Mouse (Mus musculus) C2C12 (cell line): ENCODE results near the gene Carmil2. TPM values are rescaled to one million over a fixed set of nuclear protein-coding genes. Genes with fewer than 3 reads are reported as not detected.
A peak's percentile ranks its signal among the peaks of the same experiment; 100 is the strongest.

Experiments used
- H3K27me3 ChIP-seq: one replicate; pipeline ENCODE4 v1.6.1; 2011; ENCODE audit not compliant: control insufficient read depth, insufficient read depth, insufficient read length
- H3K36me3 ChIP-seq: one replicate; pipeline ENCODE4 v1.6.1; 2011; ENCODE audit not compliant: control insufficient read depth, insufficient read depth
- H3K4me3 ChIP-seq: one replicate; pipeline ENCODE4 v1.5.1; 2011; ENCODE audit warnings: mild to moderate bottlenecking, control low read depth; ENCODE audit not compliant: poor library complexity, insufficient read depth, severe bottlenecking
- H3K79me2 ChIP-seq: one replicate; pipeline ENCODE4 v1.6.1; 2011; ENCODE audit not compliant: control insufficient read depth, insufficient read depth
- H3K79me3 ChIP-seq: one replicate; pipeline ENCODE4 v1.6.1; 2011; ENCODE audit warnings: low read depth, control low read depth
- H3ac ChIP-seq: one replicate; pipeline ENCODE3; 2011; ENCODE audit warnings: low read depth; ENCODE audit not compliant: control insufficient read depth, insufficient read length
- CEBPB ChIP-seq: IDR thresholded peaks from one replicate; pipeline ENCODE4 v1.6.1; 2011; ENCODE audit warnings: low read depth, mild to moderate bottlenecking, control low read depth, moderate library complexity
- CTCF ChIP-seq: IDR thresholded peaks from one replicate; pipeline ENCODE4 v1.5.1; 2011; ENCODE audit not compliant: control insufficient read depth, insufficient read depth, insufficient read length
- FOSL1 ChIP-seq: IDR thresholded peaks from one replicate; pipeline ENCODE4 v1.8.0; 2011; ENCODE audit warnings: mild to moderate bottlenecking, low read length; ENCODE audit not compliant: poor library complexity, insufficient read depth, severe bottlenecking
- MAX ChIP-seq: IDR thresholded peaks from one replicate; pipeline ENCODE4 v1.6.1; 2011; ENCODE audit warnings: mild to moderate bottlenecking, control low read depth
- MYOD1 ChIP-seq: IDR thresholded peaks from one replicate; pipeline ENCODE4 v1.6.1; 2011; ENCODE audit warnings: low read depth; ENCODE audit not compliant: control insufficient read depth, insufficient read length
- MYOG ChIP-seq: IDR thresholded peaks from one replicate; pipeline ENCODE4 v1.6.1; 2011; ENCODE audit not compliant: control insufficient read depth, insufficient read length; ENCODE audit errors: extremely low read depth
- USF1 ChIP-seq: IDR thresholded peaks from one replicate; pipeline ENCODE4 v1.6.1; 2011; ENCODE audit warnings: low read depth, mild to moderate bottlenecking, control low read depth, moderate library complexity
- polyA plus RNA-seq: library from polyadenylated mRNA; unstranded; fragments of >200 nt; fragmentation: generic; extraction: Trizol; gene quantifications from one replicate; pipeline ENCODE4 v1.2.1, GENCODE M21; 2012; ENCODE audit warnings: missing spikeins

The Carmil2 gene
- polyA plus RNA-seq, 1 experiment, result 0.49 TPM

GRCm38 (mm10) chr8:105698734-105699133 lies 12.7 kb downstream of the Carmil2 start:
- H3K79me2 ChIP-seq, result peaks cover 8% of the 10 kb centered on the region
- peaks cover 2% of the 10 kb centered on the region for H3K79me3 ChIP-seq
- H3K36me3 ChIP-seq, result peaks cover 8% of the 10 kb centered on the region
- H3K4me3 ChIP-seq, result no peak overlapping the region
- H3ac ChIP-seq, result no peak overlapping the region
- H3K27me3 ChIP-seq, result no peaks in the 10 kb centered on the region
- TF ChIP-seq MYOD1 (no peak), CTCF (no peak), FOSL1 (no peak), USF1 (no peak), MAX (no peak), CEBPB (no peak), MYOG (no peak)

GRCm38 (mm10) chr8:105699488-105700215 lies 13.6 kb downstream of the Carmil2 start:
- Histone ChIP-seq H3K27me3 (no peaks in the 10 kb centered on the region), H3K4me3 (no peak overlapping the region), H3ac (no peak overlapping the region), H3K36me3 (peaks cover 8% of the 10 kb centered on the region), H3K79me3 (peaks cover 2% of the 10 kb centered on the region), H3K79me2 (peaks cover 8% of the 10 kb centered on the region)
- TF ChIP-seq MYOD1, result no peak
- no peak for TF ChIP-seq CTCF
- TF ChIP-seq MAX, result no peak

- Histone ChIP-seq H3K36me3 (peaks cover 8% of the 10 kb centered on the region), H3K79me3 (peaks cover 2% of the 10 kb centered on the region), H3K27me3 (no peaks in the 10 kb centered on the region), H3ac (peak overlapping the region; percentile 91), H3K4me3 (peak overlapping the region; percentile 79), H3K79me2 (peaks cover 8% of the 10 kb centered on the region)
- TF ChIP-seq CEBPB (no peak), USF1 (no peak)
Measured at GRCm38 (mm10) chr8:105700566-105700965, 14.5 kb downstream of the Carmil2 start.

- TF ChIP-seq MYOG (no peak), USF1 (peak; percentile 95)
- H3K4me3 ChIP-seq, result peak within 1 kb of the TSS; percentile 79
- H3K79me2 ChIP-seq, result peaks cover 14% of the 10 kb centered on the region
- no peaks in the 10 kb centered on the region for H3K27me3 ChIP-seq
- H3ac ChIP-seq, result peak within 1 kb of the TSS; percentile 91
- H3K79me3 ChIP-seq, result peaks cover 2% of the 10 kb centered on the region
- peaks cover 8% of the 10 kb centered on the region for H3K36me3 ChIP-seq
Measured at GRCm38 (mm10) chr8:105700966-105701824, 15.1 kb downstream of the Carmil2 start, which contains the start of the genes Acd and Pard6a. Gene Acd, minus strand, starts transcription at chr8:105701102. Gene Pard6a, plus strand, starts transcription at chr8:105701148.

- Histone ChIP-seq H3K79me3 (peaks cover 2% of the 10 kb centered on the region), H3K27me3 (no peaks in the 10 kb centered on the region), H3K79me2 (peaks cover 22% of the 10 kb centered on the region), H3K4me3 (no peak overlapping the region), H3ac (no peak overlapping the region), H3K36me3 (peaks cover 8% of the 10 kb centered on the region)
- TF ChIP-seq MYOD1 (no peak), MYOG (no peak), FOSL1 (no peak)
Measured at GRCm38 (mm10) chr8:105702001-105702401, 15.9 kb downstream of the Carmil2 start.

- H3ac ChIP-seq, result no peak overlapping the region
- H3K27me3 ChIP-seq, result no peaks in the 10 kb centered on the region
- peaks cover 3% of the 10 kb centered on the region for H3K79me3 ChIP-seq
- no peak for TF ChIP-seq FOSL1
- no peak for TF ChIP-seq USF1
- no peak for TF ChIP-seq MAX
- TF ChIP-seq CTCF, result no peak
- no peak for TF ChIP-seq MYOD1
- no peak for TF ChIP-seq CEBPB
- no peak for TF ChIP-seq MYOG
- peaks cover 8% of the 10 kb centered on the region for H3K36me3 ChIP-seq
- no peak overlapping the region for H3K4me3 ChIP-seq
- H3K79me2 ChIP-seq, result peaks cover 30% of the 10 kb centered on the region
Measured at GRCm38 (mm10) chr8:105702731-105703415, 16.8 kb downstream of the Carmil2 start.
